Mouse (Mus musculus): ENCODE measurements around the gene Defb5.
"Not testable (repeated sequence)": the region's sequence is repeated elsewhere in the genome, so short reads cannot be mapped to it uniquely, and the experiment has no call there.

Defb5 gene

DNA sequence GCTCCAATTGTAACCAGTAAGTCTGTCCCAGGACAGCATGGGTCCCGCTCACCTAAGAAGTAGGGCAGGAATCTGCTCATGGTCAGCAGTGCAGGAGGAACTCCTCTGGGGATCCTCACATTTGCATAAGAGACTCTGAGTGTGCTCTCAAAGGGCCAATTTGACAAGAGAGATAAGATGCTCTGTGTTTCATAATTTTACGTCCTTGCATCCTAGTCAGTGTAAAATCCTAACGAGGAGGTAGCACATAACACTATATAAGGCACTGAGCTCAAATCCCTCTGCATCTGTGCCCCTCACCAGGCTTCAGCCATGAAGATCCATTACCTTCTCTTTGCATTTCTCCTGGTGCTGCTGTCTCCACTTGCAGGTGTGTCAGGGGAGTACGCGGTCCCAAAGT lies at the start of gene Defb5:
Gene Defb5 (plus strand): TSS at position 301 of the 400 bp plus-strand sequence.
- no peak for DNase-seq

- no peak for DNase-seq
Observed at GRCm38 (mm10) chr8:19225161-19225560, 22.2 kb upstream of the Defb5 start, which contains the start of gene Defb6. Gene Defb6 (plus strand): TSS chr8:19225478.

- DNase-seq, result no peak
Observed at GRCm38 (mm10) chr8:19238101-19238500, 9.3 kb upstream of the Defb5 start.

DNA sequence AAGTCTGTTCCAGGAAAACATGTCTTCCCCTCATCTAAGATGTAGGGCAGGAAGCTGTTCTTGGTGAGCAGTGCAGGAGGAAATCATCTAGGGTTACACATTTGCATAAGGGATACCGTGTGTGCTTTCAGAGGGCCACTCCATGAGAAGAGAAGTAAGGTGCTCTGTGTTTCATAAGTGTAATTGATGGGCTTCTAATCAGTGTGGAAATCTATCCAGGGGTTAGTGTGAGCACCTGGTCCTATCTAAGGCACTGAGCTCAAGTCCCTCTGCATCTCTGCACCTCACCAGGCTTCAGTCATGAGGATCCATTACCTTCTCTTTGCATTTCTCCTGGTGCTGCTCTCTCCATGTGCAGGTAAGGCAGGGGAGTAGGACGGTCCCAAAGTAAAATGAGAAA lies 7.8 kb upstream of the Defb5 start, which contains the start of gene Defb46:
Gene Defb46 (plus strand): TSS at position 301 of the 400 bp plus-strand sequence.
- no peak for DNase-seq

- DNase-seq, result no peak
Observed at GRCm38 (mm10) chr8:19258136-19258535, 10.8 kb downstream of the Defb5 start.

- no peak for DNase-seq
Observed at GRCm38 (mm10) chr8:19259667-19260066, 12.3 kb downstream of the Defb5 start.

- not testable (repeated sequence) for DNase-seq
Observed at GRCm38 (mm10) chr8:19293060-19293459, 45.7 kb downstream of the Defb5 start, which contains the start of gene Defb3. Gene Defb3 (plus strand): TSS chr8:19293360.

- not testable (repeated sequence) for DNase-seq
Observed at GRCm38 (mm10) chr8:19298361-19298760, 51.0 kb downstream of the Defb5 start.
